Mouse (Mus musculus): Measurements from ENCODE around the gene Helt. TPM values are rescaled to one million over a fixed set of nuclear protein-coding genes. Genes with fewer than 3 reads are reported as not detected.

Helt gene
- polyA plus RNA-seq, 1 experiment from 2014 or later: 1.1 TPM

DNA sequence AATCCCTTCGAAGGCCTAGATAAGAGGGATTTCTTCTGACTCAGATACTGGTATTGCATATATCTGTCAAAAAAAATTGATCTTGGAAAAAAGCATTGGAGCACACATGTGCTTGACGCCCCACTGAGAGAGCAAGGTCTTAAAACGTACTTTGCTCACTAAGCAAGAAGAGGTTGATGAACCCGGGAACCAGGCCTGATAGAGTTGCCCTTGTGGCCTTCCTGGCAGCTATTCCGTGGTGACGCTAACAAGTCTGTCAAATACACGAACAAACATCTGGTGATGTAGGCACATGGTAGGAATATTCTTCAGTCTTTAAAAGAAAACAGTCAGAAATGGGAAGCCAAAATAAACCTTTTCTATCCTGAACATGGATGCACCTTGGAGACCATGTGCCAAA, 32.8 kb upstream of the Helt start:
- Histone ChIP-seq H3K27me3 (ENCODE audit: control insufficient read depth, insufficient read depth, low read length) (no peaks in the 10 kb centered on the region), H3K9me3 (ENCODE audit: control insufficient read depth, low read length) (no peaks in the 10 kb centered on the region), H3K27ac (ENCODE audit: low read depth, low read length) (no peak overlapping the region), H3K9ac (ENCODE audit: low read depth, low read length) (no peak overlapping the region), H3K36me3 (ENCODE audit: control insufficient read depth, insufficient read depth, low read length) (no peaks in the 10 kb centered on the region), H3K4me2 (replicated peaks; ENCODE audit: low read depth, low read length) (no peak overlapping the region), H3K4me1 (replicated peaks; ENCODE audit: control insufficient read depth, insufficient read depth, low read length) (no peaks in the 10 kb centered on the region), H3K4me3 (ENCODE audit: low read depth, low read length) (no peak overlapping the region)
- 85% methylated on average over 7 of the region's 7 CpGs for WGBS
- DNase-seq (ENCODE audit: low spot score): no peak
- no peak for ATAC-seq (ENCODE audit: low FRiP score)

DNA sequence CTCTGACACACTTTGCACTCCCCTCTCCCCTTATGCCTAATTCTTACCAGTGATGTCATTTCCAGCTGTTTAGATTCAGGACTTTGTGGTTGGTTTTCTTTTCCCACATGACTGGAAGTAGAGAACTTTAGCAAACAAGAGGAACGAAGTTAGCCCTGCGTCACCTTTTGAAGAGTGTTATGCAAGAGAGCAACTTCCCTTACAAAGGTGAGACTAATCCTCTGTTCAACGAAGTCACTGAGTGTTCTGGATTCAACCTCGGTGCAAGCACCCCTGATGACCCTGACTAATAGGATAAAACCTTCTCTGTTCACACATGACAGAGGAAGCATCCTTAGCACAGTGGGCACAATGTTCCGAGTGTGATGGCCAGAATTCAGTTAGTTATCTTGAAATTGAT, 32.2 kb upstream of the Helt start:
- Histone ChIP-seq H3K4me1 (replicated peaks; ENCODE audit: control insufficient read depth, insufficient read depth, low read length) (no peaks in the 10 kb centered on the region), H3K27me3 (ENCODE audit: control insufficient read depth, insufficient read depth, low read length) (no peaks in the 10 kb centered on the region), H3K4me3 (ENCODE audit: low read depth, low read length) (no peak overlapping the region), H3K9me3 (ENCODE audit: control insufficient read depth, low read length) (no peaks in the 10 kb centered on the region), H3K4me2 (replicated peaks; ENCODE audit: low read depth, low read length) (no peak overlapping the region), H3K9ac (ENCODE audit: low read depth, low read length) (no peak overlapping the region), H3K36me3 (ENCODE audit: control insufficient read depth, insufficient read depth, low read length) (no peaks in the 10 kb centered on the region), H3K27ac (ENCODE audit: low read depth, low read length) (no peak overlapping the region)
- no peak for DNase-seq (ENCODE audit: low spot score)
- ATAC-seq (ENCODE audit: low FRiP score): no peak
- whole genome bisulfite sequencing: 88% methylated on average over 5 of the region's 5 CpGs

DNA sequence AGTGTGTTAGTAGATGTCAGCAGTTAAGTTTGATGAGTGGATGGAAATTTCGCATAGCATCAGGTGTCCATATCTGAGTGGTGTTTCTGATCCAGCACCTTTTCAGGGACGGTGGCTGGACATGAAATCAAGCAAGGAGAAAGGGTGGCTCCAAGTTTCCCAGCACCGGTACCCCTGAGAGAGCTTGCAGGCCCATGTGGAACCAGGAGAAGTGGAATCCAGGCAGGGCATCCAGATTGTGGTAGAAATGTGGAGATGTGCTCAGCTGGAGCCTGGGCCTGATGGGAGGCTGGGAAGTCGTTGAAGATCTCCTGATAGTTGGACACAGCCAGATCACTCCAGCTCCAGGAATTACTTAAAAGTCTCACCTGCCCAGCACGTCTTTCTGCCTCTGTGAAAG, 30.2 kb upstream of the Helt start:
- DNase-seq (ENCODE audit: low spot score): no peak
- Histone ChIP-seq H3K27ac (ENCODE audit: low read depth, low read length) (no peak overlapping the region), H3K36me3 (ENCODE audit: control insufficient read depth, insufficient read depth, low read length) (no peaks in the 10 kb centered on the region), H3K27me3 (ENCODE audit: control insufficient read depth, insufficient read depth, low read length) (no peaks in the 10 kb centered on the region), H3K9ac (ENCODE audit: low read depth, low read length) (no peak overlapping the region), H3K9me3 (ENCODE audit: control insufficient read depth, low read length) (no peaks in the 10 kb centered on the region), H3K4me2 (replicated peaks; ENCODE audit: low read depth, low read length) (no peak overlapping the region), H3K4me1 (replicated peaks; ENCODE audit: control insufficient read depth, insufficient read depth, low read length) (no peaks in the 10 kb centered on the region), H3K4me3 (ENCODE audit: low read depth, low read length) (no peak overlapping the region)
- no peak for ATAC-seq (ENCODE audit: low FRiP score)
- WGBS: 85% methylated on average over 5 of the region's 5 CpGs

DNA sequence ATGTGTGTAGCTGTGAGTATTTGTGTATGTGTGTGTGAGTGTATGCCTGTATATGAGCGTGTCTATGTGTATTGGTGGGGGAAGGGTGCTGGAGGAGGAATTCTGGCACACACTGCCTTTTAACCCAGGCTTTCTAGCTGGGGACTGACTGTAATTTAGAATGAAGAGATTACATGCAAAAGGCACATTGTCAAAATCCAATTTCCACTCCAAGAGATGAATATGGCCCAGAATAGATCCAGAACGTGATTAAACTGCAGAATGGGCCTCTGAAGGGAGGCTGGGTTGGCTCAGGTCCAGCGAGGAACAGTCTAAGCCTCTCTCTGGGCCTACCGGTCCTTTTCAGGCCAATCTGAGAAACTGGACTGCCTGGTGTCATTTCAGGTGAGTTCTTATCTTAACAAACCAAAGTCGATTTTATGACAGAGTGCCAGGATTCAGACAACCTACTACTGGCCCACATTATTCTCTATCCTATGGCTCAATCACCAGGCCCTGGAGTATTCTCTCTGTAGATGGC, 29.3 kb upstream of the Helt start:
- ATAC-seq (ENCODE audit: low FRiP score) (no peak), DNase-seq (ENCODE audit: low spot score) (no peak)
- Histone ChIP-seq H3K36me3 (ENCODE audit: control insufficient read depth, insufficient read depth, low read length) (no peaks in the 10 kb centered on the region), H3K27ac (ENCODE audit: low read depth, low read length) (no peak overlapping the region), H3K4me2 (replicated peaks; ENCODE audit: low read depth, low read length) (no peak overlapping the region), H3K9ac (ENCODE audit: low read depth, low read length) (no peak overlapping the region), H3K27me3 (ENCODE audit: control insufficient read depth, insufficient read depth, low read length) (no peaks in the 10 kb centered on the region), H3K4me3 (ENCODE audit: low read depth, low read length) (no peak overlapping the region), H3K9me3 (ENCODE audit: control insufficient read depth, low read length) (no peaks in the 10 kb centered on the region), H3K4me1 (replicated peaks; ENCODE audit: control insufficient read depth, insufficient read depth, low read length) (no peaks in the 10 kb centered on the region)
- WGBS: 84% methylated on average over 5 of the region's 5 CpGs

DNA sequence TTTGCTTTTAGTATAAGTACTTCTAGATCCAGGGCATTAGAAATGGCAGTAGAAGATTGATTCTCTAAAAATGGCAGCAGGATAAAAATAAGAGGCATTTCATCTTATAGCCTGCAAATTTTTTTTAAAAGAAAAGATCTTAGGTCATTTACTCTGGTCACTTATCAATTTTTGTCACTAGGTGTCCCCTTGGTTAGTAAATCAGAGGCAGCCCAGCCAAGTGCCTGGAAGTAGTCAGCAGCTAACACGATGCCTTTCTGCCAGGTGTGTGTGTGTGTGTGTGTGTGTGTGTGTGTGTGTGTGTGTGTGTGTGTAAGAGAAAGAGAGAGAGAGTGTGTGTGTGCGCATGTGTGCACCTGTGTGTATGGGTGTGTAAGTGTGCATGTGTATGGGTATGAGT, 28.4 kb upstream of the Helt start:
- Histone ChIP-seq H3K4me2 (replicated peaks; ENCODE audit: low read depth, low read length) (no peak overlapping the region), H3K9me3 (ENCODE audit: control insufficient read depth, low read length) (no peaks in the 10 kb centered on the region), H3K4me3 (ENCODE audit: low read depth, low read length) (no peak overlapping the region), H3K4me1 (replicated peaks; ENCODE audit: control insufficient read depth, insufficient read depth, low read length) (no peaks in the 10 kb centered on the region), H3K27ac (ENCODE audit: low read depth, low read length) (no peak overlapping the region), H3K9ac (ENCODE audit: low read depth, low read length) (no peak overlapping the region), H3K36me3 (ENCODE audit: control insufficient read depth, insufficient read depth, low read length) (no peaks in the 10 kb centered on the region), H3K27me3 (ENCODE audit: control insufficient read depth, insufficient read depth, low read length) (no peaks in the 10 kb centered on the region)
- 82% methylated on average over 2 of the region's 2 CpGs for WGBS
- no peak for DNase-seq (ENCODE audit: low spot score)
- ATAC-seq (ENCODE audit: low FRiP score): no peak

DNA sequence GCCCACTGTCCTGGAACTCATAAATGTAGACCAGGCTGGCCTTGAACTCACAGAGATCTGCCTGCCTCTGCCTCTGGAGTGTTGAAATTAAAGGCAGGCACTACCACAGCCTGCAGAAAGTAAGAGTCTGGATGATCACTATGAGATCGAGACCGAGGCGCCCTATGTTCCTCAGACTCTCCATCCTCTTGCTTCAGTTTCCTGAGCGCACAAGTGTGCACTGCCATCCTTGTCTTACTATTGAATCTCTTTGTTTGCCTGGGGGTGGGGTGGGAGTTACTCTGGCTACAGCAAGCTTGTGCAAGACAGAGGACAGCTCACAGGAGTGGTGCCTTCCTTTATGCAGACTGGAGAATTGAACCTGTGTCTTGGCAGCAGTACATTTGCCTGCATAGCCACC, 27.9 kb upstream of the Helt start:
- Histone ChIP-seq H3K36me3 (ENCODE audit: control insufficient read depth, insufficient read depth, low read length) (no peaks in the 10 kb centered on the region), H3K4me1 (replicated peaks; ENCODE audit: control insufficient read depth, insufficient read depth, low read length) (no peaks in the 10 kb centered on the region), H3K9ac (ENCODE audit: low read depth, low read length) (no peak overlapping the region), H3K27me3 (ENCODE audit: control insufficient read depth, insufficient read depth, low read length) (no peaks in the 10 kb centered on the region), H3K27ac (ENCODE audit: low read depth, low read length) (no peak overlapping the region), H3K9me3 (ENCODE audit: control insufficient read depth, low read length) (no peaks in the 10 kb centered on the region), H3K4me3 (ENCODE audit: low read depth, low read length) (no peak overlapping the region), H3K4me2 (replicated peaks; ENCODE audit: low read depth, low read length) (no peak overlapping the region)
- ATAC-seq (ENCODE audit: low FRiP score) (no peak), DNase-seq (ENCODE audit: low spot score) (no peak)
- 95% methylated on average over 4 of the region's 4 CpGs for WGBS

DNA sequence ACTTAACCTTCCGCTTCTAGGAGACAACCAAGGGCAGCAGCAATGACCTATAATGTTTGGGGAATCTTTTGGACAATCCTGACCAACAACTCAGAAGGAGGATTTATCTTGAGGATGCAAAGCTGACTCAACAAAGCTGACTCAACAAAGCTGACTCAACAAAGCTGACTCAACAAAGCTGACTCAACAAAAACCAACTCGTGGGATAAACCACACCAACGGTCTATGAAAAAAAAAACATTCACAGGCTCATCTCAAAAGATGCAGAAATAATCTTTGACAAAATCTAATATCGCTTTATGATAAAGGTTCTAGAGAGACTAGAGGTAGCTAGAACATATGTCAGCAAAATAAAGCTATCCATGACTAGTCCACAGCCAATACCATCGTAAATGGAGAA, 24.3 kb upstream of the Helt start:
- Histone ChIP-seq H3K9me3 (ENCODE audit: control insufficient read depth, low read length) (no peaks in the 10 kb centered on the region), H3K4me1 (replicated peaks; ENCODE audit: control insufficient read depth, insufficient read depth, low read length) (no peaks in the 10 kb centered on the region), H3K9ac (ENCODE audit: low read depth, low read length) (no peak overlapping the region), H3K4me3 (ENCODE audit: low read depth, low read length) (no peak overlapping the region), H3K4me2 (replicated peaks; ENCODE audit: low read depth, low read length) (no peak overlapping the region), H3K27ac (ENCODE audit: low read depth, low read length) (no peak overlapping the region), H3K36me3 (ENCODE audit: control insufficient read depth, insufficient read depth, low read length) (no peaks in the 10 kb centered on the region), H3K27me3 (ENCODE audit: control insufficient read depth, insufficient read depth, low read length) (no peaks in the 10 kb centered on the region)
- WGBS: 90% methylated on average over 5 of the region's 5 CpGs
- no peak for DNase-seq (ENCODE audit: low spot score)
- ATAC-seq (ENCODE audit: low FRiP score): no peak

DNA sequence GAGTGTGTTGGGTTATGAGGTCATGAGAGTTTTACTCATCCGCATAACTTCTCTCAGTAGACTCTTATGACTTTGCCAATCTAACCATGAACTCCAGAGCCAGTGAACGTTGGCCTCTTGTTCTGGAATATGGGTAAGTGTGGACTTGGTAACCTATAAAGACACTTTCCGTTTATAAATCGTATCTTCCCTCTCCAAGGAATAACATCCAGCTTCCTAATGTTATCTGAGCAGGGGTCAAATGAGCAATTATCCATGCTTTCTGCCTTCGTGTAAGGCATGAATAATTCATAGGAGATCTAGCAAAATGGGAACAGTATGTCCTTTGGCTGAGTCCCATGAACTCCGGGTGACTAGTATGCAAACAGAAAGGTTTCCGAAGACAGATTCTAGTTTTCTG, 22.7 kb upstream of the Helt start:
- no peak overlapping the region for H3K4me3 ChIP-seq (ENCODE audit: low read depth, low read length)
- DNase-seq (ENCODE audit: low spot score) (no peak), ATAC-seq (ENCODE audit: low FRiP score) (no peak)
- no peak overlapping the region for H3K9ac ChIP-seq (ENCODE audit: low read depth, low read length)
- H3K27me3 ChIP-seq (ENCODE audit: control insufficient read depth, insufficient read depth, low read length): no peaks in the 10 kb centered on the region
- H3K27ac ChIP-seq (ENCODE audit: low read depth, low read length): no peak overlapping the region
- H3K4me1 ChIP-seq (replicated peaks; ENCODE audit: control insufficient read depth, insufficient read depth, low read length): no peaks in the 10 kb centered on the region
- H3K4me2 ChIP-seq (replicated peaks; ENCODE audit: low read depth, low read length): no peak overlapping the region
- H3K9me3 ChIP-seq (ENCODE audit: control insufficient read depth, low read length): no peaks in the 10 kb centered on the region
- H3K36me3 ChIP-seq (ENCODE audit: control insufficient read depth, insufficient read depth, low read length): no peaks in the 10 kb centered on the region
- 67% methylated on average over 7 of the region's 7 CpGs for WGBS

DNA sequence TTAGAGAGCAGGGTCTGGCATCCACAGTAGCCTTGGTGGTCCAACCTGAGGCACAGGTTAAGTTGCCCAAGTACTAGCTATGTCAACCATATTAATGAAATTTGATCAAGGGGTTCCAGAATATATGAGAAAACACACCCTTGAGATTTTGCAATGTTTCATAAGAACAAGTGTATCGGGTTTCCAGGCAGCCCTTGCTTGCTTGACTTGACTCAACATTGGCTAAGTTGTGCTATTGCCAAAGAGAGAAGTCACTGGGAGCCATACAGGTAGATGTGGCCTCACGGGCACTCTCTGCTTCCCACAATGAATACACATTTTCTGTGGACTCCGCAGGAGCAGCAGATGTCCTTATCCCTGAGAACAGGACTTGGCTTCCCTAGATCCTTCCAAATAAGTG, 19.3 kb upstream of the Helt start:
- no peaks in the 10 kb centered on the region for H3K4me1 ChIP-seq (replicated peaks; ENCODE audit: control insufficient read depth, insufficient read depth, low read length)
- no peak overlapping the region for H3K27ac ChIP-seq (ENCODE audit: low read depth, low read length)
- no peak overlapping the region for H3K4me3 ChIP-seq (ENCODE audit: low read depth, low read length)
- ATAC-seq (ENCODE audit: low FRiP score) (no peak), DNase-seq (ENCODE audit: low spot score) (no peak)
- H3K27me3 ChIP-seq (ENCODE audit: control insufficient read depth, insufficient read depth, low read length): no peaks in the 10 kb centered on the region
- H3K4me2 ChIP-seq (replicated peaks; ENCODE audit: low read depth, low read length): no peak overlapping the region
- WGBS: 79% methylated on average over 3 of the region's 3 CpGs
- H3K9ac ChIP-seq (ENCODE audit: low read depth, low read length): no peak overlapping the region
- no peaks in the 10 kb centered on the region for H3K9me3 ChIP-seq (ENCODE audit: control insufficient read depth, low read length)
- no peaks in the 10 kb centered on the region for H3K36me3 ChIP-seq (ENCODE audit: control insufficient read depth, insufficient read depth, low read length)

All from hindbrain, embryonic 11.5 days (tissue).